Mouse (Mus musculus) NIH3T3 (cell line): ENCODE measurements around the gene Mitd1.

Experiments
- DNase-seq: peaks from one replicate; pipeline ENCODE4 v3.0.0-alpha.2; 2012; ENCODE audit warnings: low read depth

Gene Mitd1

GRCm38 (mm10) chr1:37867684-37868322 lies 22.4 kb downstream of the Mitd1 start:
- no peak for DNase-seq

GRCm38 (mm10) chr1:37867056-37867455 lies 23.2 kb downstream of the Mitd1 start:
- peak; percentile 78 for DNase-seq

- DNase-seq, result no peak
Observed at GRCm38 (mm10) chr1:37866286-37866685, 23.9 kb downstream of the Mitd1 start, which contains the start of gene Tsga10. Gene Tsga10 (minus strand): TSS chr1:37866429.

- DNase-seq, result no peak
Observed at GRCm38 (mm10) chr1:37865401-37866215, 24.6 kb downstream of the Mitd1 start.

GRCm38 (mm10) chr1:37864511-37865400 lies 25.5 kb downstream of the Mitd1 start:
- peak; percentile 100 for DNase-seq

- DNase-seq, result no peak
Observed at GRCm38 (mm10) chr1:37850696-37851095, 39.5 kb downstream of the Mitd1 start.

- no peak for DNase-seq
Observed at GRCm38 (mm10) chr1:37846878-37847277, 43.3 kb downstream of the Mitd1 start.

- DNase-seq, result no peak
Observed at GRCm38 (mm10) chr1:37831681-37832080, 58.5 kb downstream of the Mitd1 start.
